Mouse (Mus musculus) retina, postnatal 7 days (tissue): ENCODE measurements around the gene C330007P06Rik.

Source experiments
- DNase-seq: peaks from one replicate; pipeline ENCODE4 v3.0.0-alpha.2; 2012; ENCODE audit warnings: low read depth, low spot score

The C330007P06Rik gene

GRCm38 (mm10) chrX:36837069-36837676, 36.7 kb downstream of the C330007P06Rik start:
- DNase-seq: no peak

- no peak for DNase-seq
These were observed 40.4 kb downstream of the C330007P06Rik start for GRCm38 (mm10) chrX:36833397-36834084.

DNA sequence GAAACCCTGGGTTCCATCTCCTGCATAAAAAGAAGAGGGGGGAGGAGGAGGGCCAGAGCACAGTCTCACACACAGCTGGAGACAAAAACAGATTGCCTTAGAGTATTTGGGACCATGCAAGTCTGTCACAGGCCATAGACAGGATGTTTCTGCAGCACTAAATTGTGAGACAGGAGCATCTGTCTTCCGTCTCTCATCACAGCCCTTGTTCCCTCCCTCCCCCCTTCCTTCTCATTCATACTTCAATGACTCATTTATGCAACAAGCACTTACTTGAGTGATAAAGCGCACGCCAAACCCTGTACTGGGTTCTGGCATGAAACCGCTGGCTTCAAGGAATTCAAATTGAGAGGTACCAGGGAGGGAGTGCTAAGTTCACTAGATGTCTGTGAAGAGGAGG, 42.3 kb downstream of the C330007P06Rik start:
- DNase-seq: no peak

- DNase-seq: no peak
These were observed 43.6 kb downstream of the C330007P06Rik start for GRCm38 (mm10) chrX:36830271-36830670.

GRCm38 (mm10) chrX:36826873-36827272, 47.0 kb downstream of the C330007P06Rik start:
- no peak for DNase-seq

- DNase-seq: no peak
These were observed 48.9 kb downstream of the C330007P06Rik start for GRCm38 (mm10) chrX:36825032-36825431.

DNA sequence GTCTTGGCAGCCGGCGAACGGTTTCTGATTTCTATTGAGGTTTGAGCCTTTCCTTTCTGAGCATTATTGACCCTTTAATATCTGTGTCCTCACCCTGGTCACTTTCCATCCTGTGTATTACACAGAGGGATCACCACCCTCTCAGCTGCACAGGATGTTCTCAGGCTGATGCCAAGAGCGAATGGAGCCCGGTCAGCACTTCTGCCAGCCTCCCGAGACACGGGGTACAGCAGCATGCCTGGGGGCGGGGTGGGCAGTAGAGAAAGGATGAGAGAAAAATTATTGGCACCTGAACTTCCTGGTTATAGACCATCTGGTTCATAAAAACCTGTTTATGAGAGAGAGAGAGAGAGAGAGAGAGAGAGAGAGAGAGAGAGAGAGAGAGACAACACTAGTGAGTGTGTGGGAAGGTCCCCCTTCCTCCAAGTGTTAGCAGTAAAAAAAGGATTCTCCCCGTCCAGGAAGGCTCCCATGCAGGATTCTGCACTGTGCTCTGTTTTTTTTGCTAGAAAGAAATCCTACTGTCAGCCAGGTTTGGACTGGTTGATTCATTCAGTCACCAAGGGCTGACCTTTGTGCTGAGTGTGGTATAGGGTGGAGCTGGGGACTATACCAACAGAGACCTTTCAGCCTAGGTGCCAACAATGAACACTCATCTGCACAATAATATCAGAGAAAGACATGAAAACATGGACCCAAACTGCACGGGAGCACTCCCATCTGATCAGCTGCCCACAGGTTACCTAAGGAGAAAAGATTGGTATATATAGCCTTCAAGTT, 49.8 kb downstream of the C330007P06Rik start:
- DNase-seq: no peak

DNA sequence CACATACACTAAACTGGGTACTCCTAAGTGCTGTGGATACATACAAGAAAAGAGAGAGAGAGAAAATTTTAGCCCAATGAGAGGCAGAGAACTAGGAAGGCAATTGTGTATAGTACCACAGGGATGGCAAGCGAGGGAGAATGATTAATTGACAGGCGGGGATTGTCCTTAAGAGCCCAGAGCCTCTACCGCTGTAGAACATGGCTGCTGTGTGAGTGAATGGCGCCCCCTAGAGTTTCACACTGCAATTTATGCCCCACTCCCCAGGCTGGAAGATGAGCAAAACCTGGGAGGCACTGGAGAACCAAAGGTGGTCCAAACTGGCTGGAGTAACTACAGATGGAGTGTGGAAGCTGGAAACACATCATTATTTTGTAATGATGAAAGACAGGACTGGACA, 53.7 kb downstream of the C330007P06Rik start:
- DNase-seq: no peak

DNA sequence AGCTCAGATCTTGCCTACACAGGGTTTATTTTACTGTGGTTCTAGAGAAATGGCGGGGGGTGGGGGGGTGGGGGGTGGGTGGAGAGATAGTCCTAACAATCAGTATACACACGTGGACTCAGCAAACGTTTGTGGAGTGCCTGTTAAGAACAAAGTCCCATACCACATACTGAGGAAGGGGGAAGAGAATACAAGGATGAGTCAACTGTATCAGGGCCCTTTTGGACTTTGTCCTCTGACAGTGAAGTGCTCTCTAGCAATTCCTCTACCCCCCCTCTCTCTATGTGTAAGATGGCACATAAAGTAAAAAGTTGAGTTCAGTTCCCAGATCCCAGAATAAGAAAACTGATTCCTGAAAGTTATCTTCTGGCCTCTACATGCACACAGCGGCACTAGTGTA, 54.3 kb downstream of the C330007P06Rik start:
- no peak for DNase-seq

- DNase-seq: no peak
These were observed 56.9 kb downstream of the C330007P06Rik start for GRCm38 (mm10) chrX:36816953-36817441.

DNA sequence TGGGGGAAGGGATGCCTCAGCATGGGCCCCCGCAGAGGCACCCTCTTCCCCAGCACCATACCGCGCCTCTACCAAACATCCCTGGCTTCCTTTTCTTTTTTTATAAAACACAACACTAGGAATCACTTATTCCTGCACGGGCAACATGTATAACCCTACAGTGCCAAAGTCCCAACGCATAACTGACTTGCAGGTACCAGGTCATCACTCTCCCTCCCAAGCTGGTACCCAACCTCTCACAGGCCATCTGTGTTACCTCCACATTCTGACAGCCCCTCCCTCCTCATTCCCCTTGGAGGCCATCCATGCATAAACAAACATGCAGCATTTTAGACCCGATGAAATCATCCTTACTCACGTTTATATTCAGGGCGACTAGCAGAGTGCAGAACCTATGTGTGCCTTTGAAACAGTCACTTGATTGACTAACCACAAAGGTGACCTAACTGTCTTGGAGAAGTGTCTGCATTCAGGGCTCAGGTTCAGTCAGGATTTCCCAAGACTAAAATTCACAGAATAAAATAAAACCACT, 57.5 kb downstream of the C330007P06Rik start:
- DNase-seq: no peak

- no peak for DNase-seq
These were observed 58.5 kb downstream of the C330007P06Rik start for GRCm38 (mm10) chrX:36815439-36815838.

DNA sequence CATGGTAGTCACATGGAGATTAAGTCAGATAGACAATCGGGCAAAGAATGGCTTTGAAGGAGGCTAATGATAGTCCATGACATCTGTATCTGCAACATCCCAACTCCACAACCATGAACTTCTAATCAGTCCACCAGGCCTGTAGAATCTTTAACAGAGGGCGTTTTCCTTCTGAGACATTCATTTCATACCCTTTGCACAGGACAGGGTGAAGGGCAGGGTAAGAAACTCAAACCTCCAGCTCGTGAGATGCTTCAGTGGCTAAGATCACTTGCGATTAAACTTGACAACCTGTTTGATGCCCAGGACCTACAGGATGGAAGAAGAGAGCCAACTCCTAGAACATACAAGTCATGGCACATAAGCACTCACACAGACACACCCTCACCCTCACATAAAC, 58.9 kb downstream of the C330007P06Rik start:
- no peak for DNase-seq

DNA sequence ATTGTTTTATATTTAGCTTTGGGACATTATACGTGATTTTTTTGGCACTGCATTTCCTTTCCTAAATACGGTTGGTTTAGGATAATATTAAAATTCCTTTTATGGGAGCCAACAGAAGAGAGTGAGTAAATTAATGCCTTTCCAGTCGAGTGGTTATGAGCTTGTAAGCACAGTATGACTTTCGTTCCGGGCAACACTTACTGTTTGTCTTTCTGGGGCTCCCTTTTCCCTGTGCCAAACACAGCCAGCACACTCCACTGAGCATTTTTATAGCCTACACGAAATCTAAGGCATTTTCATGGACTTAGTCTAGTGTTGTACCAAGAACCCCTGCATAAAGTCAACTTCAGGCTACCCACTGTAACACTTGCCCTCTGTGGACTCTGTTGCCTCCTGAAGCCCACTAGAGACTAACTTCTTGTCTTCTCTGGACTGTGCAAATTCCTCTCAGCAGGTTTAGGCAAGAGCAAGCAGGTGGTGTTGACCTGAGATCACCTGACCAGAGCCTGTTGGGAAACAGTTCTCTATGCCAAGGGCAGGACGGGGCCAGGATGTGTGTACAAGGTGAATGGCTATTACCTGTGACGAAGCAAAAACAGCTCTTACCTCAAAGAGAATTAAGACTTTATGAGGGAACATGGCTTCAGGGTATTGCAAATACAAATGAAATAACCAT, 59.6 kb downstream of the C330007P06Rik start:
- no peak for DNase-seq

- DNase-seq: no peak
These were observed 62.5 kb downstream of the C330007P06Rik start for GRCm38 (mm10) chrX:36811377-36811776.

DNA sequence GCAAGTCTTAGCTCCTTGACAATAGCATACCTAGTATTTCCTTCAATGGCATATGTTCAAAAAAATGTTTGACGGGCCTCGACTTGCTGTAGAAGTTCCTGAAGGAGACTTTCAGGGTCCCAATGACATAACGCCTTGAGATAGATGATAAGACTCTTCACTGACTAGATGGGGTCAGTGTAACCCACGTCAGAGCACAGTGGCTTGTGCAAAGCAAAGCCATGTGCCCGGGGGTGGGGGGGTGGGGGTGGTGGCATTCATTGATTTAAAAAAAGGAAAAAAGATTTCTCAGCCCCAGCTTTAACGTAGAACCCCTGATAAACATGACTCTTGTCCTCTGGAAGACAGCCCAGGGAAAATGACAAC, 65.6 kb downstream of the C330007P06Rik start:
- DNase-seq: no peak

DNA sequence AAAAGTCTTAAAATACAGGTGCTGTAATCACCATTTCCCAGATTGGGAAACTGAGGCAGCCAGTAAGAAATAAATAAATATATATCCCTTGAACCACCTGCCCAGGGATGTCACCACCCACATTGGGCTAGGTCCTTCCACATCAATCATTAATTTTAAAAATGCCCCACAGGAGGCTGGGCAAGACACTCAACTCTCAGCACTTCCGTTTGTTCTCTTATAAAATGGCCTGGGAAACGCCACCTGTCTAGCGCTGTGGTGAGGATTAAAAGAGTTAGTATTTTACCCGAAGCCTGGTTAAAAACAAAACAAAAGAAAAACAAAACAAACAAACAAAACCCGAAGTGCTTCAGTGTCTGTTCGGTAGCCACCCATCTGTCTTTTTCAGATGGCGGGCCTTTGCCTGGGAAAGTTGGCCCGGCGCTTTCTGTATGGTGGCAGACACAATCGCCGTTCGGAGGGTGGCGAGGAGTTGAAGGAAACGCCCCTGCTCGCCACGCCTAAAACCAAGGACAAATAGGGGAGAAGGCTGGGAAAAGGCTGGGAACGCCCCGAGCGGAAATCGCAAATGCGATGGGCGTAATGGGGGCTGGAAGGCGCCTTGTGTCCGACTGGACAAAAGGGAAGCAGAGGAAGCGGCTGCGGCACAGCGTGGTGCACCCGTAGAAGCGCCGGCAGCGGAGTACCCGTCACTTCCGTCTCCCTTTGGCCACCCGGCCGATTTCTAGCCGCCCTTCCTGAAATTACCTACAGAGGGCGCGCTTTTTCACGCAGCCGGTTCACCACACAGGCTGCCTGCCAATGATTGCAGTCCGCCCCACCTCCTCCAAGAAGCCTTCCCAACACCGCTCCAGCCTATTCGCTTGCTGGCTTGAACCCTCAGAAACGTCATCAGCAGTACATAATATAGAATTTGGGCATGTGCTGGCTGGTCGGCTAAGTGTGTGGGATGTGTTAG, 66.3 kb downstream of the C330007P06Rik start:
- peak; percentile 61 for DNase-seq

DNA sequence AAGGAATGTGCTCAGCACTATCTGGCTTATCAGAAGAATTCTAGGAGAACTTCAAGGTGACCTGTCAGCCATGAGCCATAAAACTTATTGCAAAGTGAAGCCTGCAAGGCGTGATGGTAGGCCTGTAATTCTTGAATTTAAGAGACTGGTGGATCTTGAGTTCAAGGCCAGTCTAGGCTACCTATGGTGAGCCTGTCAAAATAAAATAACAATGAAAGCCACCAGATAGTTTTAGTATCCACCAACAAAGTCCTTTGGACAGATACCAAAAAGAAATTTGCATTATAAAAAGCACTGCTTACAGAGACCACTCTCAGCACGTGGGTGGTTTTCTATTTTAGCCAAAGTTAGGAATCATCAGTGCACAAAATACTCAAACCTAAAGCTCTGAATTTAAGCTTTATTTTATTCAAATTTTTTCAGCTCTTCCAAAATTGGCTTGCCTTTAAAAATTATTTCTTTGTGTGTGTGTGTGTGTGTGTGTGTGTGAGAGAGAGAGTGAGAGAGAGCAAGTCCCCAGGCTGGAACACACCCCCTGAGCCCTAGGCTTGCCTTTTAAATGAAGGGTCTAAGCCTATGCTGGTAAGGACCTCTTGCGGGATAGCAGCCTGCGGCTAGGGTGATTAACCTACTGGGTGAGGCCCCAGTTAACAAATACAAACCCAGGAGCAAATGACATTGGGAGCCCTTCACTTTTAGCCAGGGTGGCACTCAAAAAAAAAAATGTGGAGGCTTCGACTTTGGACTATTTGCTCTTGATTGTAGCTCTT, 68.3 kb downstream of the C330007P06Rik start:
- no peak for DNase-seq

DNA sequence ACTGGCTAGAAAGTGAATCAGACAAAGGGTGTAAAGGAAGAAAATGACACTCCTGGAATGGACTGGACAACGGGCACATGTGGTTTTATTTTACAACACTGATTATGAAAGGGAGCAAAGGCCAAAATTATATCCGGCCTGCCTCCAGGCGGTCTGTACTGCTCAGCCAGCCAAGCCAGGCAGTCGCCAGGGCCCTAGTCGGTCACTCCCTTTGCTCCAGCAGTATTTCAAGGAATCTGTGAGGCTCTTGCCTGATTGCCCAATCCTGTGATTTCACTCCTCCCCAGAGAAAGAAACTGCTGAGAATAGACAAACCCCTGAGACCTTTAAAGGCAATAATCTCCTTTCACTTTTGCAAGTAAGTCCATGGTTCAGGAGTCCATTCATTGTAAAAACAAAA, 69.7 kb downstream of the C330007P06Rik start:
- DNase-seq: no peak

- no peak for DNase-seq
These were observed 70.7 kb downstream of the C330007P06Rik start for GRCm38 (mm10) chrX:36803189-36803588.
